Mouse (Mus musculus) heart, embryonic 11.5 days (tissue): Measurements from ENCODE around the gene Gpr137. TPM values are rescaled to one million over a fixed set of nuclear protein-coding genes. Genes with fewer than 3 reads are reported as not detected.
"Not testable (repeated sequence)": the region's sequence is repeated elsewhere in the genome, so short reads cannot be mapped to it uniquely, and the experiment has no call there.

Experiments
- ATAC-seq: fragments of 200-750 bp; cut with Nextera tagmentation; replicated peaks from 2 replicates; pipeline ENCODE4 v1.8.0; 2017; ENCODE audit warnings: moderate library complexity; ENCODE audit not compliant: insufficient number of reproducible peaks, low FRiP score, low TSS enrichment
- H3K27ac ChIP-seq: fragments of 300-500 bp; sonication (generic); 2 replicates; pipeline ENCODE4 v1.5.1; 2014; ENCODE audit warnings: mild to moderate bottlenecking, low read depth, low read length
- H3K27me3 ChIP-seq: fragments of 300-500 bp; sonication (generic); 2 replicates; pipeline ENCODE4 v1.6.1; 2014; ENCODE audit warnings: mild to moderate bottlenecking, low read length, mixed read lengths; ENCODE audit not compliant: control insufficient read depth, insufficient read depth
- H3K36me3 ChIP-seq: fragments of 300-500 bp; sonication (generic); 2 replicates; pipeline ENCODE4 v1.6.1; 2014; ENCODE audit warnings: mild to moderate bottlenecking, low read length, moderate library complexity, mixed read lengths; ENCODE audit not compliant: control insufficient read depth, insufficient read depth
- H3K4me1 ChIP-seq: fragments of 300-500 bp; sonication (generic); 2 replicates; pipeline ENCODE4 v1.6.1; 2014; ENCODE audit warnings: low read length; ENCODE audit not compliant: control insufficient read depth, insufficient read depth
- H3K4me2 ChIP-seq: fragments of 300-500 bp; sonication (generic); 2 replicates; pipeline ENCODE4 v1.6.1; 2014; ENCODE audit warnings: mild to moderate bottlenecking, moderate library complexity
- H3K4me3 ChIP-seq: fragments of 300-500 bp; sonication (generic); 2 replicates; pipeline ENCODE4 v1.5.1; 2014; ENCODE audit warnings: low read depth, low read length
- H3K9ac ChIP-seq: fragments of 300-500 bp; sonication (generic); 2 replicates; pipeline ENCODE4 v1.6.1; 2014; ENCODE audit warnings: mild to moderate bottlenecking, low read depth, low read length, moderate library complexity
- H3K9me3 ChIP-seq: fragments of 300-500 bp; sonication (generic); replicated peaks from 2 replicates; pipeline ENCODE4 v1.6.1; 2016; ENCODE audit warnings: low read length; ENCODE audit not compliant: control insufficient read depth
- WGBS: fragments of 180-500 bp; shearing (Covaris S2); extraction: QIAGEN DNeasy Blood & Tissue Kit; methylation state at CpG from one replicate; pipeline ENCODE4 v1.1.7; 2014; ENCODE audit not compliant: insufficient replicate concordance; 5-methylcytosine and 5-hydroxymethylcytosine counted together
- polyA plus RNA-seq: library from polyadenylated mRNA; unstranded; fragments of >200 nt; fragmentation: Nextera tagmentation; extraction: Ambion mirVana; gene quantifications from 2 replicates; pipeline ENCODE4 v1.2.1, GENCODE M21; 2014

The Gpr137 gene
- polyA plus RNA-seq, result 22.4 and 23.7 TPM in 2 replicates

- WGBS, result under 1% methylated on average over 27 of the region's 27 CpGs
- H3K9me3 ChIP-seq, result no peaks in the 10 kb centered on the region
- H3K9ac ChIP-seq, result peak within 1 kb of the TSS; percentile 89
- H3K36me3 ChIP-seq, result no peaks in the 10 kb centered on the region
- peak within 1 kb of the TSS; percentile 96 for H3K27ac ChIP-seq
- no peaks in the 10 kb centered on the region for H3K27me3 ChIP-seq
- H3K4me2 ChIP-seq, result peak within 1 kb of the TSS; percentile 79
- peaks cover 18% of the 10 kb centered on the region for H3K4me1 ChIP-seq
- peak within 1 kb of the TSS; percentile 84 for H3K4me3 ChIP-seq
- peak; percentile 88 for ATAC-seq
Observed at GRCm38 (mm10) chr19:6942249-6942691, at the start of gene Gpr137. TSS of gene Gpr137 (minus strand) at chr19:6942480.

- not testable (repeated sequence) for H3K27me3 ChIP-seq, H3K9me3 ChIP-seq, H3K9ac ChIP-seq, H3K4me2 ChIP-seq, H3K4me3 ChIP-seq, H3K36me3 ChIP-seq, ATAC-seq, H3K27ac ChIP-seq
- 86% methylated on average over 6 of the region's 6 CpGs for WGBS
- H3K4me1 ChIP-seq, result peaks cover 36% of the 10 kb centered on the region
Observed at GRCm38 (mm10) chr19:6991166-6991565, 48.9 kb upstream of the Gpr137 start.

- H3K9me3 ChIP-seq, result no peaks in the 10 kb centered on the region
- WGBS, result 87% methylated on average over 6 of the region's 6 CpGs
- H3K4me1 ChIP-seq, result peaks cover 38% of the 10 kb centered on the region
- no peaks in the 10 kb centered on the region for H3K27me3 ChIP-seq
- no peak overlapping the region for H3K27ac ChIP-seq
- H3K9ac ChIP-seq, result no peak overlapping the region
- peaks cover 3% of the 10 kb centered on the region; the same call in 1 of the 2 replicates for H3K36me3 ChIP-seq
- H3K4me3 ChIP-seq, result no peak overlapping the region
- no peak overlapping the region for H3K4me2 ChIP-seq
- no peak for ATAC-seq
Observed at GRCm38 (mm10) chr19:6990712-6991111, 48.4 kb upstream of the Gpr137 start.

DNA sequence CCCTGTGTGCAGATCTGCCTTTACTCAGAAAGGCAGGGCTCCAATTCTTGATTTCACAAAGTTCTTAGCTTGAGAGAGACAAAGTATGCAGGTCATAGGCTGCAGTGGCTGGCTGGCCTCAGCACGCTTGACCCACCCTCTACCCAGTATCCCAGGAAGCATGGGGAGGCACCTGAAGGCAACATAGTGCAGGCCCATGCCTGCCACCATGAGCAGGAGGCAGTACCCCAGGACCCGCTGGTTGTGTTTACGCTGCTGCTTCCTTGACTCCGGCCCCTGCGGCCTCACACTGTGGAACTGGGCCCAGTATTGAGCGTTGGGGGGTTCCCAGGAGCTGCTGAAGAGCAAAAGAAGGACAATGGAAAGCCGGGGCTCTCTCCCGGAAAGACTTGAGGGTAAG is 47.0 kb upstream of the Gpr137 start:
- Histone ChIP-seq H3K9me3 (no peaks in the 10 kb centered on the region), H3K4me2 (no peak overlapping the region; the same call in 1 of the 2 replicates), H3K36me3 (peaks cover 9% of the 10 kb centered on the region; the same call in 1 of the 2 replicates), H3K27me3 (no peaks in the 10 kb centered on the region), H3K9ac (no peak overlapping the region), H3K27ac (no peak overlapping the region), H3K4me1 (peaks cover 25% of the 10 kb centered on the region), H3K4me3 (no peak overlapping the region)
- ATAC-seq, result no peak
- WGBS, result 90% methylated on average over 8 of the region's 8 CpGs

DNA sequence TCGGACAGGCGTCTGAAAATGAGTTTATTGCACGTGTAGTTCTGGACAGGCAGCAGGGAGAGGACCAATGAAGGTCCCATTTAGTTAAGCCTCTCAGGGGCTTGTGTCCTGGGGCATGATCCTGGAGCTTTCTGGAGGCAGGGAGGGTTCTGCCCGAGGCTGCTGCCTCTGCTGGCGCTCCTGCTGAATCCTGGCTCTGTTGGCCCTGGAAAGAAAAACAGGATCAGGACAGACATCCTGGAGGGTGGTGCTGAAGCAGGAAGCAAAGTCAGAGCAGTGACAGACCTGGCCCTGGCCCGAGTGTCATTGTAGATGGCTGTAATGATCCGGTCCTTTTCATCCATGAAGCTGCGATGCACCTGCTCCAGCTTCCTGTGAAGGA is 45.6 kb upstream of the Gpr137 start:
- ATAC-seq, result no peak
- Histone ChIP-seq H3K36me3 (peaks cover 17% of the 10 kb centered on the region), H3K9me3 (no peaks in the 10 kb centered on the region), H3K4me3 (peak overlapping the region; percentile 90), H3K4me2 (peak overlapping the region; percentile 90), H3K9ac (peak overlapping the region; percentile 96), H3K4me1 (peaks cover 18% of the 10 kb centered on the region), H3K27ac (peak overlapping the region; percentile 98), H3K27me3 (no peaks in the 10 kb centered on the region)
- WGBS, result 3% methylated on average over 8 of the region's 8 CpGs

DNA sequence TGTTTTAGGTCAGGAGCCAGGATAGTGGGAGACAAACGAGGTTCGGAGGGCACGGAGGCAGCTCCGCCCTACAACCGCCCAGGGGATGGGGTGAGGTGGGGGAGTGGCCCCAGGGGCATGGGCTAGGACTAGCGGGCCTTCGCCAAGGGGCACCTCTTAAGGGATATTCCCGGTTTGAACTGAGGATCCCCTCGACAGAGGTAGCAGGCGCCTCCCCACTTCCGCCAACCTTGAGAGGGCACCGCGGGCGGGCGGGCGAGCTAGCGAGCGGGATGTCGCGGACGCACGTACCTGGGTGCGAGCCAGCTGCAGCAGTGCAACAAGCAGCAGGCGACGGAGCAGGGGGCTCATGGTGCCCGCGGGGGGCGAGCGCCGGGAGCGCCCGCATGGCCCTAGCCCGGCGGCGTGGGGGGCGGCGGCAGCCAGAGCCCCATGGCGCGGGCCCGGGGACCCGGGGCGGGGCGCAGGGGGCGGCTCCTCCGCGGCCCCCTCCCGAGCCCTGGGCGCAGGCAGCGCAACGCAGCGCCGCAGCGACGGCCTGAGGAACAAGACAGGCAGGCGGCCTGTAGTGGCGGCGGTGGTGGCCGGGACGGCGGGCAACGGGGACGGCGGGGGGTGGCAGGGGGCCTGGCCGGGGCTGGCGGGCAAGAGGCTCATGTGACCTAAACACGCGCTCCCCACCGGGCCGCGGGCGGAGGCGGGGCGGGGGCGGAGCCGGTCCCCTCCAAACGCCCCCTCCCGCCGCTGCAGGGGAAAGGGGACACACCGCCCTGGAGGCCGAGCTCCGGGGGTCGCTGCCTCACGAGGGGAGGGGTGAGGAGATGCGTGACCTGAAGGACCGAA is 45.0 kb upstream of the Gpr137 start, which contains the start of gene Vegfb:
Gene Vegfb (minus strand): TSS at position 591 of the 843 bp plus-strand sequence.
- Histone ChIP-seq H3K27me3 (no peaks in the 10 kb centered on the region), H3K4me1 (peaks cover 16% of the 10 kb centered on the region), H3K9ac (peak within 1 kb of the TSS; percentile 96), H3K4me3 (peak within 1 kb of the TSS; percentile 90), H3K4me2 (peak within 1 kb of the TSS; percentile 90), H3K9me3 (no peaks in the 10 kb centered on the region), H3K36me3 (peaks cover 22% of the 10 kb centered on the region), H3K27ac (peak within 1 kb of the TSS; percentile 98)
- WGBS, result under 1% methylated on average over 75 of the region's 85 CpGs
- peak; percentile 41 for ATAC-seq

DNA sequence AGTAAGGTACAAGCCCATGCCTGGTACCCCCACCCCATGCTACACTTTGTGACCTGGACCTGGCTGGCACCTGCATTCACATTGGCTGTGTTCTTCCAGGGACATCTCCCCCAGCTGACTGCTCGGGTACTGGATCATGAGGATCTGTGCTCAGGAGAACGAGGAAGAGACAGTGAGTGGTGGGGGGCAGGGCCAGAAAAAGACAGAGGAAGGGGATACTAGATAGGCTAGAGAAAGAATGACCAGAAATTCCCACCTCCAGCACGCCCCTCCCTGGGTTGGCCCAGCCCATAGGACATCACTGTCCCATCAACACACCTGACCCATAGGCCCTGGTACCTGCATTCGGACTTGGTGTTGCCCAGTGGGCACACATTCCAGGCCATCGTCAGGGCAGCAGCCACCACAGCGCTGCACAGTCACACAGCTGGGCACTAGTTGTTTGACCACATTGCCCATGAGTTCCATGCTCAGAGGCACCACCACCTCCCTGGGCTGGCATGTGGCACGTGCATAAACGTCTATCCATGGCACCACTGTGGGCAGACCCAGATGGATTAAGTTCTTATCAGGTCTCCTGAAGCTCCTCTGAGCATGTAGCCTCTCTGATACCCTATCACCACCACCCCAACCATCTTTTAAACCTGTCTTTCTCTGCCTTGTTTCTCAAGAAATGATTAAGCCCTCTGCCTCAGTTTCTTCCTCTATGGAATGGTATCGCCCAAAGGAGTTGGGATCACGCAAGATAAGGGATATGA is 43.9 kb upstream of the Gpr137 start:
- ATAC-seq, result no peak
- H3K9me3 ChIP-seq, result no peaks in the 10 kb centered on the region
- H3K9ac ChIP-seq, result peak overlapping the region; percentile 96
- H3K36me3 ChIP-seq, result peaks cover 24% of the 10 kb centered on the region
- WGBS, result 69% methylated on average over 10 of the region's 10 CpGs
- H3K4me2 ChIP-seq, result peak overlapping the region; percentile 90
- H3K4me3 ChIP-seq, result peak overlapping the region; percentile 90
- H3K4me1 ChIP-seq, result peaks cover 21% of the 10 kb centered on the region
- no peaks in the 10 kb centered on the region for H3K27me3 ChIP-seq
- no peak overlapping the region for H3K27ac ChIP-seq

DNA sequence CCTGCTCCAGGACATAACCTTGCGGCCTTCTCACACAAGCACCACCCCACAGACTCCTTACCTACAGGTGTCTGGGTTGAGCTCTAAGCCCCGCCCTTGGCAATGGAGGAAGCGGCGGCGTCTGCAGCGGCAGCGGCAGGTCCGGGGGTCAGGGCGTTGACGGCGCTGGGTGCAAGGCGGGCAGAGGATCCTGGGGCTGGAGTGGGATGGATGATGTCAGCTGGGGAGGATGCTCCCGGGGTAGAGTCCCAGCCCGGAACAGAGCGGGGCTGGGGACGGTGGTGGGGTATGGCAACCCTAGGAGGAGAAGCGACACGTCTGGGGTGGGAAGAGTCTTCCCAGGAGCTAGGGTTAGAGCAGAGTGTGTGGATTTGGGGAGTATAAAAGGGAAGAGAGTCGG is 43.0 kb upstream of the Gpr137 start:
- Histone ChIP-seq H3K9me3 (no peaks in the 10 kb centered on the region), H3K27ac (no peak overlapping the region), H3K4me3 (no peak overlapping the region), H3K36me3 (peaks cover 24% of the 10 kb centered on the region), H3K9ac (0 out of 2 replicates have a peak overlapping the region, but pooled peaks have one; percentile 0), H3K4me1 (peaks cover 24% of the 10 kb centered on the region), H3K27me3 (no peaks in the 10 kb centered on the region), H3K4me2 (no peak overlapping the region)
- ATAC-seq, result no peak
- 84% methylated on average over 19 of the region's 19 CpGs for WGBS
